Mouse (Mus musculus) fat pad, adult 2 months (tissue): Measurements from ENCODE around the gene Ltb4r2.

ENCODE experiments used
- DNase-seq: peaks from one replicate; pipeline ENCODE4 v3.0.0-alpha.2; 2011; ENCODE audit warnings: low read depth, low spot score; ENCODE audit errors: extremely low read depth

The Ltb4r2 gene

GRCm38 (mm10) chr14:55761163-55761562 lies at the start of gene Ltb4r2:
Ltb4r2 (plus strand) TSS chr14:55761428.
- DNase-seq, result no peak

DNA sequence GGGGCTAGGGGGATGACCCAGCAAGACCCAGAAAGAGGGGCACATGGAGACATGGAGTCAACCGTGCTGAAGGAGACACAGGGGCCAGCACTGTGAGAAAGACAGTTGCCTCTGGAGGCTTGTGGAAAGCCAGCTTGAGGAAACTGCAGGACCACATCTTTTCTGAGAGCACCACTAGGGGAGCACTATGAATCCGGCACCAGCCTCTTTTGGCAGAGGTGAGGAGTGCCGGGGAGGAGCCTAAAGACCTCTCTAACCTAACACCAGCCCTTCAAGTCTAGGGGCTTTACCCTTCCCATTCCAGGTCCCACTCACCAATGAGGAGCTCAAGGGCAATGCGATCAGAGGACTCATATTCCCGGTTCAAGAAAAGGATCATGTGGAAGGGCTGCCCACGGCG lies 49.4 kb upstream of the Ltb4r2 start:
- DNase-seq, result no peak

DNA sequence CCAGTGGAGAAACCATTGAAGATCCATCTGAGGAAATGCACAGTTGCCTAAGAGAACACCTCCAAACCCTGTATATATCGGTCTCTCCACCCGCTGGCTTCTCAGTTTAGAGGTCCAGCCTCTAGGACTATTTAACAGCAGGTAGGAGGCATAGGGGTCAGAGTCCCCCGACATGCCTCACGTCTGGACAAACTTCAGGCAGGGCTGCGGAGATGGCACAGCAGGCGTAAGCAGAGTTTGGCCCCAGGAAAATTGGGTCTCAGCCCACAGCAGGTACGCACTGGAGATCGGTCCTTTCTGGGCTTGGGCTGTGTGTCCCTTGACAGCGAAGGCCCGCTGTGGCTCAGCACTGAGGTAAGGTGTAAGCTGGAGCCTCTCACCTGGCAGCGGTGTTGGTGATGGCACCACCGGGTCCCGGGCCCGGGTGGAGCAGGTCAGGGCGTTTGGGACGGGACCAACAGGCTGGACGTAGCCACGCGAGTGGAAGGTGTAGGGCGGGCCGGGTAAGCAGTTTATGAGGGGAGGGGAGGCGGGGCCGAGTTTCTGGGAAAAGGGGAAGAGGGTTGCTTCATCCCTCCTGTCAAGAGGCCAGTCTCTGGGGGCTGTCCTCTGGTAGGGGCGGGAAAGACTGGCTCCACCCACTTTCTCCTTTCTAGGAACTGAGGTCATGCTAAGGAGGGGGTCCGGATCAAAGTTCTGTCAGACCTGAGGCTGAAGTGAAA lies 48.1 kb upstream of the Ltb4r2 start:
- no peak for DNase-seq

DNA sequence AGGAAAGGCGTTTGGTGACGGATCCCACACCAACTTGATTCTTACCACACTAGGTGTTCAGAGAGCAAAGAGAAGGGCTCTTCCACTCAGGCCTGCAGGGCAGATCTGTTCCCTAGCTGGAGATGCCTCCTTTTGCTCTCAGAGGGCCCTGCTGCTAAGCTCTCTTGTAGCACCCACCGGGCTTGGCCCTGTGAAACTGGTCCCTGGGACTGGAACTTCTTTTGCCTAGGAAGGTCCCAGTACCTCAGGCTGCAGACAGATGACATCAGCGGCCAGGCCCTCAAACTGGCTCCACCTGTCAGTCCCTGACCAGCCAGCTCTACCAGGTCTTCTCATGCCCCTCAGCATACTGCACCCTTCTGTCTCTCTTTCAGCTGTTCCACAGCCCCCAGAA lies 47.5 kb upstream of the Ltb4r2 start, which contains the start of gene Tgm1:
Gene Tgm1 (minus strand): TSS at position 198 of the 394 bp plus-strand sequence.
- DNase-seq, result no peak

DNA sequence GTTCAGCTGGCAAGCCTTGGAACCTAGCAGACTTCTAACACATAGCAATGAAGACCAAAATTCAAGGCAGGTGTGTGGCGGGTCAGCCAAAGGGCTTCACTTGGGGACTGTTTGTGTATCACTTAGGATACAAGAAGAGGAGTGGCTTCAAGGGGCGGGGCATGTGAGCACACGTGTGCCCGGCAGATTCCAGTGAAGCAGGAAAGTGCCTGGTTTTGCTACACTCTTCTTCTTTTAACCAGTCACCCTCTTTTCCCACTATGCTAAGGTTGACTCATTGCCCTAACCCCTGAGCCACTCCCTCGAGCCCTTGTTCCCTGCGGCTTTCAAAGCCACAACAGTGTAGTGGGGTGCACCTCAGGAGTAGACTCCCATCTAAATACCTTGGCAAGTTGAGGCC lies 46.3 kb upstream of the Ltb4r2 start:
- no peak for DNase-seq

- no peak for DNase-seq
These were observed 45.0 kb upstream of the Ltb4r2 start for GRCm38 (mm10) chr14:55716271-55716670.

GRCm38 (mm10) chr14:55716884-55717283 lies 44.3 kb upstream of the Ltb4r2 start:
- DNase-seq, result no peak

- DNase-seq, result no peak
These were observed 41.5 kb upstream of the Ltb4r2 start for GRCm38 (mm10) chr14:55719737-55720136.

- DNase-seq, result no peak
These were observed 40.6 kb upstream of the Ltb4r2 start for GRCm38 (mm10) chr14:55720666-55721065.

- DNase-seq, result no peak
These were observed 40.2 kb upstream of the Ltb4r2 start for GRCm38 (mm10) chr14:55721076-55721475.

DNA sequence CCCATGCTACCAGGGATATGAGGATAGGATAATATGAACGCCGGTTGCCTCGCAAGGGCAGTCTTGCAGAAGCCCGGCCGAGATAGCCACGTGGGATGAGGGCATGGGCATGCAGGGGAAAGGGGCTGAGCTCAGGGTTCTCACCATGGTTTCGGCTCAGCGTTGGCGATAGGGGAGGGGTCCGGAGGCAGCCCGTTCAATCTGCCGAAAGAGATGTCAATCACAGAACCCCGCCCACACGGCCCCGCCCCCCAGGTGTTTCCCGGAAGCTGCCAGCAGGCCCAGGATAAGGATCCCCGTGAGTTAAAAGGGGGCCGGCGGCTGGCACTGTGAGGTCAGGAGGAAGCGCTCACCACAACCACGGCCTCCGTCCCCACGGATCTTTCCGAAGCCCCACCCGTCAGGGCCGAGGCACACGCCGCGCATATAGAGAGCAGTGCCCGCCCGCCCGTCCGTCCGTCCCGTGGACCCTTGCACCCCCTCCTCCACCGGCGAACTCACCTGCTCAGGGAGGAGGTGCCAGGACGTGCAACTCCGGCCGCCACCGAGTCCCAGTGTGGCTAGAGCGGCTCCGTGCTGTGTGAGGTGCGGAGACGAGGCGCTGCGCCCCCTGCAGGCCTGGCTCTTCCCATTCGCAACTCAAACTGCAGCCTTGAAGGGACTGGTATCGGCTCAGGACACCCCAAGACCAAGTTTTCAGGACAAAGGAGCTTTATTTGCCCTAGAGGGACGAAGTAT lies 39.4 kb upstream of the Ltb4r2 start, which contains the start of gene Rabggta:
Gene Rabggta (minus strand): TSS at position 564 of the 738 bp plus-strand sequence.
- no peak for DNase-seq

GRCm38 (mm10) chr14:55722438-55722945 lies 38.7 kb upstream of the Ltb4r2 start:
- no peak for DNase-seq

GRCm38 (mm10) chr14:55723433-55723832 lies 37.8 kb upstream of the Ltb4r2 start:
- DNase-seq, result no peak

DNA sequence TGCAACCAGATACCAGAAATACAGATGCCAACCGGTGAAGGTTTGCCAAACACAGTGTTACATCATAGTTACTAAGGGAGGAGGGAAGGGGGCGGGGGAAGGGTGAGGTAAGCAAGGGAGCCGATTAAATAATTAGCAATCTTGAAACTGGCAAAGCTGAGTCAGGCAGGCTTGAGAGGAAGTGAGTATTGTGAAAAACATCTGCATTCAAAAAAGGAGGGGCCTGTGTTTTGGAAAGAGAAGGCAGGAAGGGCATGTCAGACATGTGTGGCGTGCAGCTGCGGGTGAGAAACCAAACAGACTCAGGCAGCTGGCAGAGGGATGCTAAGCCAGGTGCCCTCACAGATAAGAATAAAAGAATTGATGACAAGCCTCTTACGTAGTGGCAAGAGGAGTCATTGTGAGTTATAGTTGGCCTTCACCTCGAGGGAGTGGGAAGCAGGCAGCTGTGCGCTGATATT lies 36.8 kb upstream of the Ltb4r2 start:
- DNase-seq, result no peak

- DNase-seq, result no peak
These were observed 35.0 kb upstream of the Ltb4r2 start for GRCm38 (mm10) chr14:55726261-55726660.

GRCm38 (mm10) chr14:55727889-55728685 lies 33.1 kb upstream of the Ltb4r2 start:
- no peak for DNase-seq

- DNase-seq, result no peak
These were observed 31.1 kb upstream of the Ltb4r2 start for GRCm38 (mm10) chr14:55730116-55730515.

GRCm38 (mm10) chr14:55730531-55731032 lies 30.6 kb upstream of the Ltb4r2 start:
- DNase-seq, result no peak

GRCm38 (mm10) chr14:55733889-55734288 lies 27.3 kb upstream of the Ltb4r2 start:
- no peak for DNase-seq

GRCm38 (mm10) chr14:55734869-55735268 lies 26.4 kb upstream of the Ltb4r2 start:
- DNase-seq, result no peak

GRCm38 (mm10) chr14:55735334-55735733 lies 25.9 kb upstream of the Ltb4r2 start:
- DNase-seq, result no peak
